Mouse (Mus musculus): Measurements from ENCODE around the gene Paqr5.

DNA sequence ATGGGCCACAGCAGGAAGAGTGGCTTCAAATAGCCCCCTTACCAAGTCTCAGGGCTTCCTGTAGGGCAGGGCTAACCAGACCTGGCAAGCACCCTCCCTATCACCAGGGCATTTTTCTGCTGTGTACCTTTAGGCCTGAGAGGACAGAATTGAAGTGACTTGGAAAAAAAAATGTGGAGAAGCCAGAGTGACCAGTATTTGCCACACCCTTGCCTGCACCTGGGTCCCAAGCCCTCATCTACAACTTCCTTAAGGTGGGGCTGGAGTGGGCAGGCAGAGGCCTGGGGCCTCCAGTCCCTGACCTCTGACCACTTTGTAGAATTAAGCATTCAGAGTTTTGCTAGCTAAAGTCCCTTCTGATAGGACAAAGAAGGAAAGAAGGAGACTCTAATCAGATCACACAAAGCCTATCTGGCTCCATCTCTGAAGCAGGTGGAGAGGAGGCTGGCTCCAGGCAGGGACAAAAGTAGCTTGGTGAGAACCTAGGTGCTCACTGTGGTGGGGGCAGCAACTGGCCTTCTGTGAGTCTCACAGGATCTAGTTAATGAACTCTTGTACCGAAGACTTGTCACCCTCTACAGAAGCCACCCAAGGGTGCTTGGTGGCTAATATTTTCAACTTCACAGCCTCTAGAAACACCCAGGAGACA, 66.6 kb downstream of the Paqr5 start:
- TF ChIP-seq CTCF (IDR thresholded peaks at IDR 0.05) (no peak), EP300 (IDR thresholded peaks at IDR 0.05; ENCODE audit: insufficient read depth, low read depth, low read length) (no peak)
